19 mouse cellular contexts compared by ENCODE assay signal in genomic region chr5:63837115-63837514, GRCm38 (mm10). TPM values are rescaled to one million over a fixed set of nuclear protein-coding genes. Genes with fewer than 3 reads are reported as not detected.
A peak's percentile ranks its signal among the peaks of the same experiment; 100 is the strongest.
DNase-seq lines count a peak whose midpoint lies in the region; ATAC-seq and TF ChIP-seq lines count a peak whose summit lies in the region.
"Had no signal": no experiment of that assay in that cellular context is flagged by ENCODE, and none has a peak within 500 bp of the region (broad histone marks: within the 10 kb centered on the region; RNA-seq: fewer than 3 reads in every experiment).

No protein-coding gene starts in this region.

- H3K4me3 ChIP-seq in liver, adult 2 months (ENCODE audit: insufficient read depth, low read depth, low read length), result no peak overlapping the region
- no peak overlapping the region for H3K4me3 ChIP-seq in bone marrow macrophage, adult 2 months (ENCODE audit: insufficient read depth, low read length)
- H3K4me3 ChIP-seq in liver, embryonic 14.5 days (ENCODE audit: insufficient read depth in 1 of 2, low read depth in 2 of 2, low read length in 2 of 2), result no peak overlapping the region
- no peak overlapping the region for H3K4me3 ChIP-seq in stomach, postnatal 0 days (ENCODE audit: low read depth, low read length)
- H3K4me3 ChIP-seq in forebrain, embryonic 12.5 days (replicated peaks), result no peak overlapping the region
- H3K4me3 ChIP-seq: embryonic facial prominence, embryonic 12.5 days; forebrain, embryonic 15.5 days; heart, embryonic 13.5 days; hindbrain, embryonic 13.5 days; limb, embryonic 12.5 days; megakaryocyte, embryonic 14.5 days; neural tube, embryonic 15.5 days had no signal

- no peaks in the 10 kb centered on the region for H3K36me3 ChIP-seq in liver, adult 2 months (ENCODE audit: control insufficient read depth, insufficient read depth, low read length)
- no peaks in the 10 kb centered on the region for H3K36me3 ChIP-seq in liver, embryonic 14.5 days (replicated peaks; ENCODE audit: control insufficient read depth, insufficient read depth, low read depth)
- H3K36me3 ChIP-seq in stomach, postnatal 0 days (ENCODE audit: control insufficient read depth, insufficient read depth, low read length), result no peaks in the 10 kb centered on the region
- H3K36me3 ChIP-seq in forebrain, embryonic 12.5 days (replicated peaks), result no peaks in the 10 kb centered on the region
- H3K36me3 ChIP-seq: embryonic facial prominence, embryonic 12.5 days; forebrain, embryonic 15.5 days; heart, embryonic 13.5 days; hindbrain, embryonic 13.5 days; limb, embryonic 12.5 days; neural tube, embryonic 15.5 days had no signal

- TF ChIP-seq CTCF in liver, adult 2 months (IDR thresholded peaks at IDR 0.05; ENCODE audit: low read depth, low read length), result no peak
- TF ChIP-seq CTCF in bone marrow macrophage, adult 2 months (IDR thresholded peaks at IDR 0.05; ENCODE audit: low read depth, low read length), result no peak
- TF ChIP-seq CTCF in liver, embryonic 14.5 days (IDR thresholded peaks at IDR 0.05; ENCODE audit: low read depth), result no peak
- TF ChIP-seq CTCF in stomach, postnatal 0 days (IDR thresholded peaks at IDR 0.05; ENCODE audit: low read depth), result no peak

- H3K79me2 ChIP-seq in liver, adult 2 months (ENCODE audit: control insufficient read depth, insufficient read depth, low read length), result peaks cover 18% of the 10 kb centered on the region

- no peak for TF ChIP-seq EP300 in liver, embryonic 14.5 days (IDR thresholded peaks at IDR 0.05; ENCODE audit: low read depth)
- TF ChIP-seq EP300 in stomach, postnatal 0 days (optimal IDR thresholded peaks at IDR 0.05), result no peak

- DNase-seq in liver, adult 2 months (ENCODE audit: extremely low read depth, low read depth, low spot score), result peak; percentile 91
- no peak for DNase-seq in liver
- DNase-seq in liver, embryonic 14.5 days (ENCODE audit: low read depth in 3 of 3, low spot score in 3 of 3), result no peak
- DNase-seq in stomach, postnatal 0 days (ENCODE audit: low spot score), result no peak
- no peak for DNase-seq in urinary bladder, postnatal 10 days (ENCODE audit: low spot score)
- no peak for DNase-seq in urinary bladder, adult 2 months (ENCODE audit: low spot score)
- DNase-seq: cerebellum, adult 9-11 months; gastrocnemius, postnatal 10 days; kidney, postnatal 10 days; right cerebral cortex, postnatal 25 days had no signal

- peaks cover 27% of the 10 kb centered on the region for H3K4me1 ChIP-seq in liver, adult 2 months (ENCODE audit: control insufficient read depth, insufficient read depth, low read length)
- peaks cover 11% of the 10 kb centered on the region for H3K4me1 ChIP-seq in bone marrow macrophage, adult 2 months (ENCODE audit: control insufficient read depth, insufficient read depth, low read length)
- peaks cover 12 to 21% of the 10 kb centered on the region in 2 experiments for H3K4me1 ChIP-seq in liver, embryonic 14.5 days (replicated peaks; ENCODE audit: control insufficient read depth in 2 of 2, insufficient read depth in 2 of 2, low read length in 1 of 2)
- no peaks in the 10 kb centered on the region for H3K4me1 ChIP-seq in stomach, postnatal 0 days (replicated peaks; ENCODE audit: control insufficient read depth, insufficient read depth)
- no peaks in the 10 kb centered on the region for H3K4me1 ChIP-seq in forebrain, embryonic 12.5 days
- H3K4me1 ChIP-seq: embryonic facial prominence, embryonic 12.5 days; forebrain, embryonic 15.5 days; heart, embryonic 13.5 days had no signal

- peak overlapping the region; percentile 30 for H3K27ac ChIP-seq in liver, adult 2 months (replicated peaks; ENCODE audit: insufficient read depth, low read depth, low read length)
- H3K27ac ChIP-seq in bone marrow macrophage, adult 2 months (ENCODE audit: insufficient read depth, low read depth, low read length), result peak overlapping the region; percentile 16; the same call in 1 of the 2 replicates
- no peak overlapping the region for H3K27ac ChIP-seq in liver, embryonic 14.5 days
- H3K27ac ChIP-seq in stomach, postnatal 0 days (replicated peaks), result no peak overlapping the region
- H3K27ac ChIP-seq in forebrain, embryonic 12.5 days, result no peak overlapping the region
- H3K27ac ChIP-seq: embryonic facial prominence, embryonic 12.5 days; forebrain, embryonic 15.5 days; heart, embryonic 13.5 days; hindbrain, embryonic 13.5 days; limb, embryonic 12.5 days; neural tube, embryonic 15.5 days had no signal

- H3K9me3 ChIP-seq in liver, embryonic 14.5 days (ENCODE audit: control insufficient read depth, low read length), result no peaks in the 10 kb centered on the region
- H3K9me3 ChIP-seq in stomach, postnatal 0 days (ENCODE audit: control insufficient read depth, low read length), result no peaks in the 10 kb centered on the region
- H3K9me3 ChIP-seq in forebrain, embryonic 12.5 days, result no peaks in the 10 kb centered on the region
- H3K9me3 ChIP-seq: embryonic facial prominence, embryonic 12.5 days; forebrain, embryonic 15.5 days; heart, embryonic 13.5 days; hindbrain, embryonic 13.5 days; limb, embryonic 12.5 days; megakaryocyte, embryonic 14.5 days; neural tube, embryonic 15.5 days had no signal

- peak; percentile 41; the same call in 1 of the 2 replicates for ATAC-seq in liver, embryonic 14.5 days (ENCODE audit: insufficient read depth)
- ATAC-seq in stomach, postnatal 0 days (ENCODE audit: low FRiP score, low TSS enrichment), result peak; percentile 69
- ATAC-seq in forebrain, embryonic 12.5 days (ENCODE audit: low FRiP score), result no peak
- ATAC-seq: forebrain, embryonic 15.5 days had no signal

- H3K9ac ChIP-seq in liver, adult 2 months (ENCODE audit: low read depth, low read length), result no peak overlapping the region
- no peak overlapping the region for H3K9ac ChIP-seq in liver, embryonic 14.5 days (replicated peaks)
- no peak overlapping the region for H3K9ac ChIP-seq in stomach, postnatal 0 days (ENCODE audit: low read length)
- H3K9ac ChIP-seq in forebrain, embryonic 12.5 days, result no peak overlapping the region
- H3K9ac ChIP-seq: embryonic facial prominence, embryonic 12.5 days; forebrain, embryonic 15.5 days; heart, embryonic 13.5 days; hindbrain, embryonic 13.5 days; limb, embryonic 12.5 days; neural tube, embryonic 15.5 days had no signal

- no peak for TF ChIP-seq POLR2A in liver, adult 2 months (IDR thresholded peaks at IDR 0.05; ENCODE audit: extremely low read depth, insufficient read depth, low read length)
- TF ChIP-seq POLR2A in bone marrow macrophage, adult 2 months (IDR thresholded peaks at IDR 0.05; ENCODE audit: borderline replicate concordance, low read depth, low read length), result no peak

- no peak overlapping the region for H3K4me2 ChIP-seq in liver, embryonic 14.5 days (ENCODE audit: low read depth)
- no peak overlapping the region for H3K4me2 ChIP-seq in stomach, postnatal 0 days (replicated peaks; ENCODE audit: low read depth)
- H3K4me2 ChIP-seq in forebrain, embryonic 12.5 days, result no peak overlapping the region
- H3K4me2 ChIP-seq: embryonic facial prominence, embryonic 12.5 days; forebrain, embryonic 15.5 days; heart, embryonic 13.5 days; hindbrain, embryonic 13.5 days; limb, embryonic 12.5 days; neural tube, embryonic 15.5 days had no signal

- H3K27me3 ChIP-seq in liver, adult 2 months (ENCODE audit: control insufficient read depth, insufficient read depth, low read length), result no peaks in the 10 kb centered on the region
- H3K27me3 ChIP-seq in liver, embryonic 14.5 days (ENCODE audit: control insufficient read depth, insufficient read depth, low read length), result no peaks in the 10 kb centered on the region
- H3K27me3 ChIP-seq in stomach, postnatal 0 days (ENCODE audit: control insufficient read depth, insufficient read depth, low read length), result no peaks in the 10 kb centered on the region
- H3K27me3 ChIP-seq in forebrain, embryonic 12.5 days, result no peaks in the 10 kb centered on the region
- H3K27me3 ChIP-seq: embryonic facial prominence, embryonic 12.5 days; forebrain, embryonic 15.5 days; heart, embryonic 13.5 days; hindbrain, embryonic 13.5 days; limb, embryonic 12.5 days; megakaryocyte, embryonic 14.5 days; neural tube, embryonic 15.5 days had no signal

- WGBS in liver, adult 2 months, result 27% methylated on average over 5 of the region's 5 CpGs
- WGBS in liver, embryonic 14.5 days (ENCODE audit: insufficient replicate concordance), result 31% methylated on average over 5 of the region's 5 CpGs
- 69% methylated on average over 5 of the region's 5 CpGs for WGBS in stomach, postnatal 0 days
- WGBS in forebrain, embryonic 12.5 days, result 83% methylated on average over 5 of the region's 5 CpGs

RNA-seq across cellular contexts. Expression of gene 0610040J01Rik, which starts 25.0 kb away (rescaled TPM):
- 20.9 and 23.3 TPM in 2 replicates for total RNA-seq in liver, adult 2 months (2014; rRNA removed)
- polyA plus RNA-seq in liver, adult 2 months (2012; rRNA removed), result 32.2 and 33.5 TPM in 2 replicates
- 0.91 and 0.93 TPM in 2 replicates for polyA plus RNA-seq in bone marrow macrophage, adult 2 months (2012; ENCODE audit: insufficient read depth, insufficient read length, missing spikeins)
- 5.2 and 6.0 TPM in 2 replicates for polyA plus RNA-seq in liver, embryonic 14.5 days (2012; rRNA removed)
- polyA plus RNA-seq in liver, embryonic 14.5 days (2014; fragmentation: Nextera tagmentation; extraction: Ambion mirVana), result 8.0 and 8.5 TPM in 2 replicates
- polyA plus RNA-seq in stomach, postnatal 0 days (2015; fragmentation: Nextera tagmentation; extraction: Ambion mirVana), result 53.8 and 56.2 TPM in 2 replicates
- polyA plus RNA-seq in urinary bladder, adult 2 months (2012; rRNA removed), result 16.1 and 17.0 TPM in 2 replicates
- polyA plus RNA-seq in forebrain, embryonic 12.5 days (2016; fragmentation: Nextera tagmentation; extraction: Ambion mirVana), result 1.8 and 1.9 TPM in 2 replicates

Comparison
In these comparisons a context has a peak if more than half of its experiments do, and no peak if none do; other contexts are left out.
1. H3K27ac ChIP-seq: peak in liver, adult 2 months (single experiment) and bone marrow macrophage, adult 2 months (single experiment); none in liver, embryonic 14.5 days (single experiment), stomach, postnatal 0 days (single experiment) and forebrain, embryonic 12.5 days (single experiment).